In the genomic region with DNA sequence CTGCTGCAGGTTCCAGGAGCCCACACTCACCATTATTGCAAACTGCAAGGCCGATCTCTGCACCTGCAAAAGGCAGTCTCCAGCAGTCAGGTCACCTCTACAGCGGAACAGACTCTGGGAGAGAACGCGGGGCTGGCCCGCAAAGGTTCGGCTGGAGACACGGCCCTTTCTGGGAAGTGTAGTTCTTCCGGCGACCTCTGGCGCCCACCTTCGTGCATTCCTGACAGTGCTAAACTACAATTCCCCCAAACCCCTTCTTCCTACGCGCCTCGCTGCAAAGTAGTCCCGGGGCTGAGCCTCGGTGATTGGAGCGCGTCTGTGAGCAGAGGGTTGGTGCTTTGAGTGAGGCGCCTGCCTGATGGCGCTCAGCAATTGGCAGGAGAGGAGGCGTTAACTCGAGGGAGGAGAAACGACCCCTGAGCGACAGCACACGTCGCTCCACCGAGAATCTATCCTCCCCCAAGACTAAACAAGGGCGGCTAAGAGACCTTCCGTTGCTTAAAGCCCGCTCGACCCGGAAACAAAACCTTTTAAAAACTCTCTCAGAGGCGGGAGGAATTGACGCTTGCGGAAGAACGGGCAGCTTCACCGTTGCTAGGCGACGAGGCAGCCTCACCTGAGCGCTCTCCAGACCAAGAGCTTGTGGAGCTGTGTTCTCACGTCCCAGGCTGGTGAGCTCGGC, we compare ENCODE assay signal across 8 mouse cellular contexts. TPM values are rescaled to one million over a fixed set of nuclear protein-coding genes. Genes with fewer than 3 reads are reported as not detected.
DNase-seq lines count a peak whose midpoint lies in the region; ATAC-seq lines count a peak whose summit lies in the region.

A gene (plus strand): TSS at position 536 of the 682 bp plus-strand sequence.
A gene (minus strand): TSS at position 668 of the 682 bp plus-strand sequence.

- peak within 1 kb of the TSS; percentile 78 for H3K9ac ChIP-seq in forebrain, embryonic 14.5 days (ENCODE audit: low read length)
- H3K9ac ChIP-seq in neural tube, embryonic 15.5 days (replicated peaks) = peak within 1 kb of the TSS; percentile 92

- H3K27me3 ChIP-seq in forebrain, embryonic 14.5 days (replicated peaks; ENCODE audit: control insufficient read depth, insufficient read depth, low read length) = no peaks in the 10 kb centered on the region
- no peaks in the 10 kb centered on the region for H3K27me3 ChIP-seq in neural tube, embryonic 15.5 days (replicated peaks)

- intact Hi-C loops in heart, postnatal 14 days (cut with DNase I) = no loop called here

- WGBS in forebrain, embryonic 14.5 days = under 1% methylated on average over 42 of the region's 42 CpGs
- WGBS in neural tube, embryonic 15.5 days = under 1% methylated on average over 42 of the region's 42 CpGs

- H3K9me3 ChIP-seq in forebrain, embryonic 14.5 days (replicated peaks; ENCODE audit: control insufficient read depth, low read length) = no peaks in the 10 kb centered on the region
- no peaks in the 10 kb centered on the region for H3K9me3 ChIP-seq in neural tube, embryonic 15.5 days (replicated peaks)

- 0 out of 2 replicates have a peak, but pooled peaks cover 6% of the 10 kb centered on the region for H3K36me3 ChIP-seq in forebrain, embryonic 14.5 days (ENCODE audit: control insufficient read depth, insufficient read depth, low read length)
- no peaks in the 10 kb centered on the region for H3K36me3 ChIP-seq in neural tube, embryonic 15.5 days

- H3K4me2 ChIP-seq in forebrain, embryonic 14.5 days (ENCODE audit: low read length) = peak within 1 kb of the TSS; percentile 68
- peak within 1 kb of the TSS; percentile 67 for H3K4me2 ChIP-seq in neural tube, embryonic 15.5 days

- peak within 1 kb of the TSS; percentile 71 for H3K4me3 ChIP-seq in forebrain, embryonic 14.5 days (ENCODE audit: low read depth, low read length)
- H3K4me3 ChIP-seq in neural tube, embryonic 15.5 days (replicated peaks) = peak within 1 kb of the TSS; percentile 92

- peak; percentile 99 for DNase-seq in ES-CJ7 (ENCODE audit: low read depth, low spot score)
- DNase-seq in cerebellum, adult 11 months = peak; percentile 95
- DNase-seq in forebrain, embryonic 14.5 days (ENCODE audit: low spot score) = peak; percentile 99
- DNase-seq in heart, postnatal 14 days = peak; percentile 92
- DNase-seq in layer of hippocampus, adult 11-12 months (ENCODE audit: low spot score) = peak; percentile 97
- DNase-seq in lung, adult 18-20 months = peak; percentile 97 to 98
- DNase-seq in testis, postnatal 14 days (ENCODE audit: low spot score) = peak; percentile 94

- H3K27ac ChIP-seq in forebrain, embryonic 14.5 days (ENCODE audit: low read depth, low read length) = peak within 1 kb of the TSS; percentile 70
- peak within 1 kb of the TSS; percentile 93 for H3K27ac ChIP-seq in neural tube, embryonic 15.5 days (replicated peaks)

- peaks cover 18% of the 10 kb centered on the region for H3K4me1 ChIP-seq in forebrain, embryonic 14.5 days (ENCODE audit: control insufficient read depth, insufficient read depth, low read length)
- peaks cover 27% of the 10 kb centered on the region for H3K4me1 ChIP-seq in neural tube, embryonic 15.5 days

- ATAC-seq in forebrain, embryonic 14.5 days = peak; percentile 98
- peak; percentile 99 for ATAC-seq in neural tube, embryonic 15.5 days (ENCODE audit: low FRiP score)

RNA-seq across cellular contexts. Expression of the first gene that starts in this region (rescaled TPM):
- 7.3 and 9.9 TPM in 2 replicates for polyA plus RNA-seq in forebrain, embryonic 14.5 days (2014; fragmentation: Nextera tagmentation; extraction: Ambion mirVana)
- total RNA-seq in heart, postnatal 14 days (2021) = 1 to 10 TPM; 5.1 to 6.6 TPM
- polyA plus RNA-seq in neural tube, embryonic 15.5 days (2015; fragmentation: Nextera tagmentation; extraction: Ambion mirVana) = 8.2 and 9.6 TPM in 2 replicates

RNA-seq across cellular contexts. Expression of the second gene that starts in this region (rescaled TPM):
- 547 and 566 TPM in 2 replicates for polyA plus RNA-seq in forebrain, embryonic 14.5 days (2014; fragmentation: Nextera tagmentation; extraction: Ambion mirVana)
- 1,000 to 10,000 TPM; 2,179 to 2,226 TPM for total RNA-seq in heart, postnatal 14 days (2021)
- 647 and 664 TPM in 2 replicates for polyA plus RNA-seq in neural tube, embryonic 15.5 days (2015; fragmentation: Nextera tagmentation; extraction: Ambion mirVana)

Comparison
In these comparisons a context has a peak if more than half of its experiments do, and no peak if none do; other contexts are left out.
1. Peak in every context shown above with its lines: DNase-seq, ATAC-seq, H3K4me3 ChIP-seq and H3K27ac ChIP-seq.